Mouse (Mus musculus) right cerebral cortex, postnatal 14 days (tissue): Measurements from ENCODE around the gene Ccng1.
"Not testable (repeated sequence)": the region's sequence is repeated elsewhere in the genome, so short reads cannot be mapped to it uniquely, and the experiment has no call there.

Experiments
- DNase-seq: peaks from one replicate; pipeline ENCODE4 v3.0.0; 2022

The Ccng1 gene

GRCm38 (mm10) chr11:40715524-40715923, 39.6 kb downstream of the Ccng1 start:
- DNase-seq, result no peak

GRCm38 (mm10) chr11:40713858-40714257, 41.3 kb downstream of the Ccng1 start:
- peak; percentile 23 for DNase-seq

GRCm38 (mm10) chr11:40709899-40710298, 45.2 kb downstream of the Ccng1 start:
- not testable (repeated sequence) for DNase-seq
